Mouse (Mus musculus) spleen, postnatal 14 days (tissue): ENCODE results near the gene Adi1.

ENCODE experiments used
- DNase-seq, 2 experiments: peaks; one replicate each; pipeline ENCODE4 v3.0.0; 2021 to 2022; ENCODE audit warnings: low spot score in 2 of 2

Gene Adi1

GRCm38 (mm10) chr12:28694231-28694630 lies 19.2 kb downstream of the Adi1 start:
- DNase-seq: no peak

- DNase-seq: no peak
Observed at GRCm38 (mm10) chr12:28694776-28695175, 19.7 kb downstream of the Adi1 start.

GRCm38 (mm10) chr12:28697821-28698595 lies 23.0 kb downstream of the Adi1 start:
- DNase-seq: no peak

- no peak for DNase-seq
Observed at GRCm38 (mm10) chr12:28699086-28699485, 24.1 kb downstream of the Adi1 start.

- peak; percentile 25 to 52 for DNase-seq
Observed at GRCm38 (mm10) chr12:28699656-28700055, 24.6 kb downstream of the Adi1 start.

GRCm38 (mm10) chr12:28700101-28700511 lies 25.1 kb downstream of the Adi1 start:
- no peak for DNase-seq

- DNase-seq: no peak
Observed at GRCm38 (mm10) chr12:28700561-28701025, 25.6 kb downstream of the Adi1 start.

GRCm38 (mm10) chr12:28701302-28701701 lies 26.3 kb downstream of the Adi1 start:
- DNase-seq: no peak

- DNase-seq: no peak
Observed at GRCm38 (mm10) chr12:28704381-28704780, 29.4 kb downstream of the Adi1 start.

- DNase-seq: no peak
Observed at GRCm38 (mm10) chr12:28705204-28705603, 30.2 kb downstream of the Adi1 start.

- no peak for DNase-seq
Observed at GRCm38 (mm10) chr12:28708154-28708553, 33.1 kb downstream of the Adi1 start.

GRCm38 (mm10) chr12:28710566-28711185 lies 35.6 kb downstream of the Adi1 start:
- no peak for DNase-seq

GRCm38 (mm10) chr12:28714822-28715632 lies 40.0 kb downstream of the Adi1 start:
- no peak for DNase-seq

GRCm38 (mm10) chr12:28717066-28717465 lies 42.0 kb downstream of the Adi1 start:
- DNase-seq: no peak

GRCm38 (mm10) chr12:28718106-28718505 lies 43.1 kb downstream of the Adi1 start:
- DNase-seq: no peak

GRCm38 (mm10) chr12:28724366-28724765 lies 49.3 kb downstream of the Adi1 start:
- no peak for DNase-seq

GRCm38 (mm10) chr12:28726204-28726603 lies 51.2 kb downstream of the Adi1 start:
- no peak for DNase-seq

- no peak for DNase-seq
Observed at GRCm38 (mm10) chr12:28727061-28727460, 52.0 kb downstream of the Adi1 start.
